ENCODE assay signal across 19 mouse cellular contexts in genomic region chr2:32341634-32341939, GRCm38 (mm10). TPM values are rescaled to one million over a fixed set of nuclear protein-coding genes. Genes with fewer than 3 reads are reported as not detected.
A peak's percentile ranks its signal among the peaks of the same experiment; 100 is the strongest.
DNase-seq lines count a peak whose midpoint lies in the region; ATAC-seq and TF ChIP-seq lines count a peak whose summit lies in the region.
"Had no signal": no experiment of that assay in that cellular context is flagged by ENCODE, and none has a peak within 500 bp of the region (broad histone marks: within the 10 kb centered on the region; RNA-seq: fewer than 3 reads in every experiment).

No protein-coding gene starts in this region.

- no peak overlapping the region for H3K4me2 ChIP-seq in embryonic facial prominence, embryonic 13.5 days
- no peak overlapping the region for H3K4me2 ChIP-seq in limb, embryonic 15.5 days
- no peak overlapping the region for H3K4me2 ChIP-seq in forebrain, embryonic 15.5 days (replicated peaks)
- H3K4me2 ChIP-seq: stomach, embryonic 15.5 days had no signal

- TF ChIP-seq POLR2A in olfactory bulb, adult 2 months (IDR thresholded peaks at IDR 0.05; ENCODE audit: insufficient read depth, low read depth, low read length): no peak

- TF ChIP-seq CTCF in olfactory bulb, adult 2 months (IDR thresholded peaks at IDR 0.05; ENCODE audit: insufficient read depth, low read depth, low read length): no peak

- H3K4me1 ChIP-seq in embryonic facial prominence, embryonic 13.5 days: peaks cover 27% of the 10 kb centered on the region
- peaks cover 22% of the 10 kb centered on the region for H3K4me1 ChIP-seq in embryonic facial prominence, embryonic 10.5 days
- H3K4me1 ChIP-seq in limb, embryonic 15.5 days: peaks cover 37% of the 10 kb centered on the region
- H3K4me1 ChIP-seq in limb, embryonic 10.5 days: peaks cover 16% of the 10 kb centered on the region
- peaks cover 54% of the 10 kb centered on the region for H3K4me1 ChIP-seq in olfactory bulb, adult 2 months (ENCODE audit: control insufficient read depth, insufficient read depth, low read length)
- peaks cover 16% of the 10 kb centered on the region for H3K4me1 ChIP-seq in forebrain, embryonic 15.5 days
- H3K4me1 ChIP-seq: stomach, embryonic 15.5 days had no signal

- H3K27me3 ChIP-seq in embryonic facial prominence, embryonic 13.5 days: no peaks in the 10 kb centered on the region
- peaks cover 10% of the 10 kb centered on the region; the same call in 1 of the 2 replicates for H3K27me3 ChIP-seq in embryonic facial prominence, embryonic 10.5 days (replicated peaks; ENCODE audit: low read depth, poor library complexity, severe bottlenecking)
- H3K27me3 ChIP-seq in limb, embryonic 15.5 days: no peaks in the 10 kb centered on the region
- 0 out of 2 replicates have a peak, but pooled peaks cover 4% of the 10 kb centered on the region for H3K27me3 ChIP-seq in limb, embryonic 10.5 days (ENCODE audit: low read depth, poor library complexity, severe bottlenecking)
- H3K27me3 ChIP-seq in forebrain, embryonic 15.5 days: no peaks in the 10 kb centered on the region
- H3K27me3 ChIP-seq: stomach, embryonic 15.5 days had no signal

- H3K36me3 ChIP-seq in embryonic facial prominence, embryonic 13.5 days: peaks cover 59% of the 10 kb centered on the region
- H3K36me3 ChIP-seq in embryonic facial prominence, embryonic 10.5 days (replicated peaks): peaks cover 61% of the 10 kb centered on the region
- peaks cover 43% of the 10 kb centered on the region for H3K36me3 ChIP-seq in limb, embryonic 15.5 days
- H3K36me3 ChIP-seq in limb, embryonic 10.5 days: peaks cover 68% of the 10 kb centered on the region
- H3K36me3 ChIP-seq in forebrain, embryonic 15.5 days: no peaks in the 10 kb centered on the region; the same call in 1 of the 2 replicates
- H3K36me3 ChIP-seq: stomach, embryonic 15.5 days had no signal

- no peak for ATAC-seq in embryonic facial prominence, embryonic 13.5 days (ENCODE audit: insufficient number of reproducible peaks, insufficient read depth, low FRiP score, low TSS enrichment, low read depth)
- ATAC-seq in limb, embryonic 15.5 days (ENCODE audit: insufficient number of reproducible peaks, low FRiP score, low TSS enrichment, low read depth): no peak
- no peak for ATAC-seq in forebrain, embryonic 15.5 days (replicated peaks)
- ATAC-seq: forebrain, embryonic 14.5 days; liver, postnatal 0 days; midbrain, embryonic 16.5 days had no signal

- H3K27ac ChIP-seq in embryonic facial prominence, embryonic 13.5 days: peak overlapping the region; percentile 39
- no peak overlapping the region for H3K27ac ChIP-seq in embryonic facial prominence, embryonic 10.5 days (replicated peaks)
- peak overlapping the region; percentile 59 for H3K27ac ChIP-seq in limb, embryonic 15.5 days
- H3K27ac ChIP-seq in limb, embryonic 10.5 days: no peak overlapping the region
- H3K27ac ChIP-seq in olfactory bulb, adult 2 months (ENCODE audit: insufficient read depth, low read depth, low read length): peak overlapping the region; percentile 97
- no peak overlapping the region for H3K27ac ChIP-seq in forebrain, embryonic 15.5 days (replicated peaks)
- H3K27ac ChIP-seq: stomach, embryonic 15.5 days had no signal

- DNase-seq in embryonic facial prominence, embryonic 10.5 days (ENCODE audit: low spot score): no peak
- no peak for DNase-seq in limb, embryonic 10.5 days (ENCODE audit: low spot score)
- DNase-seq in cerebellum, adult 9-11 months: peak; percentile 76
- DNase-seq: B cell, adult 2 months; embryo, embryonic 11 days; heart, adult 18-20 months; kidney, adult 11 months; liver, postnatal 0 days; retina, postnatal 1 day; thymus, adult 18-20 months had no signal

- no peaks in the 10 kb centered on the region for H3K9me3 ChIP-seq in embryonic facial prominence, embryonic 13.5 days
- H3K9me3 ChIP-seq in embryonic facial prominence, embryonic 10.5 days: no peaks in the 10 kb centered on the region
- H3K9me3 ChIP-seq in limb, embryonic 15.5 days: no peaks in the 10 kb centered on the region
- no peaks in the 10 kb centered on the region for H3K9me3 ChIP-seq in limb, embryonic 10.5 days (replicated peaks)
- H3K9me3 ChIP-seq in forebrain, embryonic 15.5 days: no peaks in the 10 kb centered on the region
- H3K9me3 ChIP-seq: stomach, embryonic 15.5 days had no signal

- H3K9ac ChIP-seq in embryonic facial prominence, embryonic 13.5 days: peak overlapping the region; percentile 33; the same call in 1 of the 2 replicates
- no peak overlapping the region for H3K9ac ChIP-seq in limb, embryonic 15.5 days
- no peak overlapping the region for H3K9ac ChIP-seq in forebrain, embryonic 15.5 days (replicated peaks)
- H3K9ac ChIP-seq: liver, postnatal 0 days; stomach, embryonic 15.5 days had no signal

- H3K4me3 ChIP-seq in embryonic facial prominence, embryonic 13.5 days: no peak overlapping the region
- no peak overlapping the region for H3K4me3 ChIP-seq in embryonic facial prominence, embryonic 10.5 days
- no peak overlapping the region for H3K4me3 ChIP-seq in limb, embryonic 15.5 days
- H3K4me3 ChIP-seq in limb, embryonic 10.5 days: no peak overlapping the region
- no peak overlapping the region for H3K4me3 ChIP-seq in olfactory bulb, adult 2 months (ENCODE audit: insufficient read depth, low read depth, low read length)
- H3K4me3 ChIP-seq in forebrain, embryonic 15.5 days: no peak overlapping the region
- H3K4me3 ChIP-seq: erythroblast, embryonic 14.5 days; megakaryocyte, embryonic 14.5 days; stomach, embryonic 15.5 days had no signal

- WGBS in embryonic facial prominence, embryonic 13.5 days: 78% methylated on average over 4 of the region's 4 CpGs
- WGBS in embryonic facial prominence, embryonic 10.5 days: 90% methylated on average over 4 of the region's 4 CpGs
- 91% methylated on average over 4 of the region's 4 CpGs for WGBS in limb, embryonic 15.5 days
- WGBS in limb, embryonic 10.5 days: 89% methylated on average over 4 of the region's 4 CpGs
- WGBS in olfactory bulb, adult 2 months: 81% methylated on average over 4 of the region's 4 CpGs
- 91% methylated on average over 4 of the region's 4 CpGs for WGBS in forebrain, embryonic 15.5 days

RNA-seq across cellular contexts. Expression of gene Ciz1, which starts 10.5 kb away (rescaled TPM):
- polyA plus RNA-seq in embryonic facial prominence, embryonic 13.5 days (2015; fragmentation: Nextera tagmentation; extraction: Ambion mirVana): 48.6 and 54.2 TPM in 2 replicates
- polyA plus RNA-seq in embryonic facial prominence, embryonic 10.5 days (2016; fragmentation: Nextera tagmentation; extraction: Ambion mirVana): 65.8 and 66.4 TPM in 2 replicates
- 42.7 and 46.2 TPM in 2 replicates for polyA plus RNA-seq in limb, embryonic 15.5 days (2015; fragmentation: Nextera tagmentation; extraction: Ambion mirVana)
- 61.3 and 74.8 TPM in 2 replicates for polyA plus RNA-seq in limb, embryonic 10.5 days (2016; fragmentation: Nextera tagmentation; extraction: Ambion mirVana)
- polyA plus RNA-seq in olfactory bulb, adult 2 months (2012; ENCODE audit: insufficient read depth, insufficient read length, low replicate concordance, missing spikeins): not detected in 2 replicates
- polyA plus RNA-seq in forebrain, embryonic 15.5 days (2015; fragmentation: Nextera tagmentation; extraction: Ambion mirVana): 54.0 and 55.3 TPM in 2 replicates

RNA-seq across cellular contexts. Expression of gene Dnm1, which starts 11.6 kb away (rescaled TPM):
- polyA plus RNA-seq in embryonic facial prominence, embryonic 13.5 days (2015; fragmentation: Nextera tagmentation; extraction: Ambion mirVana): 31.9 and 32.4 TPM in 2 replicates
- 20.7 and 23.5 TPM in 2 replicates for polyA plus RNA-seq in embryonic facial prominence, embryonic 10.5 days (2016; fragmentation: Nextera tagmentation; extraction: Ambion mirVana)
- polyA plus RNA-seq in limb, embryonic 15.5 days (2015; fragmentation: Nextera tagmentation; extraction: Ambion mirVana): 20.5 and 26.6 TPM in 2 replicates
- 27.1 and 33.6 TPM in 2 replicates for polyA plus RNA-seq in limb, embryonic 10.5 days (2016; fragmentation: Nextera tagmentation; extraction: Ambion mirVana)
- polyA plus RNA-seq in olfactory bulb, adult 2 months (2012; ENCODE audit: insufficient read depth, insufficient read length, low replicate concordance, missing spikeins): 153 TPM in 1 of 2 replicates, not detected in the other
- 23.7 and 29.1 TPM in 2 replicates for polyA plus RNA-seq in forebrain, embryonic 15.5 days (2015; fragmentation: Nextera tagmentation; extraction: Ambion mirVana)

RNA-seq across cellular contexts. Expression of gene 1110008P14Rik, which starts 40.2 kb away (rescaled TPM):
- polyA plus RNA-seq in embryonic facial prominence, embryonic 13.5 days (2015; fragmentation: Nextera tagmentation; extraction: Ambion mirVana): 44.1 and 47.8 TPM in 2 replicates
- polyA plus RNA-seq in embryonic facial prominence, embryonic 10.5 days (2016; fragmentation: Nextera tagmentation; extraction: Ambion mirVana): 35.0 and 39.3 TPM in 2 replicates
- 58.0 and 67.7 TPM in 2 replicates for polyA plus RNA-seq in limb, embryonic 15.5 days (2015; fragmentation: Nextera tagmentation; extraction: Ambion mirVana)
- polyA plus RNA-seq in limb, embryonic 10.5 days (2016; fragmentation: Nextera tagmentation; extraction: Ambion mirVana): 36.3 and 37.0 TPM in 2 replicates
- not detected in 2 replicates for polyA plus RNA-seq in olfactory bulb, adult 2 months (2012; ENCODE audit: insufficient read depth, insufficient read length, low replicate concordance, missing spikeins)
- 79.5 and 80.9 TPM in 2 replicates for polyA plus RNA-seq in forebrain, embryonic 15.5 days (2015; fragmentation: Nextera tagmentation; extraction: Ambion mirVana)

RNA-seq across cellular contexts. Expression of gene Lcn2, which starts 46.5 kb away (rescaled TPM):
- polyA plus RNA-seq in embryonic facial prominence, embryonic 13.5 days (2015; fragmentation: Nextera tagmentation; extraction: Ambion mirVana): 0.22 and 1.5 TPM in 2 replicates
- polyA plus RNA-seq in embryonic facial prominence, embryonic 10.5 days (2016; fragmentation: Nextera tagmentation; extraction: Ambion mirVana): not detected in 2 replicates
- 3.2 and 3.9 TPM in 2 replicates for polyA plus RNA-seq in limb, embryonic 15.5 days (2015; fragmentation: Nextera tagmentation; extraction: Ambion mirVana)
- not detected in 2 replicates for polyA plus RNA-seq in limb, embryonic 10.5 days (2016; fragmentation: Nextera tagmentation; extraction: Ambion mirVana)
- not detected in 2 replicates for polyA plus RNA-seq in olfactory bulb, adult 2 months (2012; ENCODE audit: insufficient read depth, insufficient read length, low replicate concordance, missing spikeins)
- 0.51 and 0.63 TPM in 2 replicates for polyA plus RNA-seq in forebrain, embryonic 15.5 days (2015; fragmentation: Nextera tagmentation; extraction: Ambion mirVana)

RNA-seq across cellular contexts. Expression of gene Swi5, which starts 53.7 kb away (rescaled TPM):
- polyA plus RNA-seq in embryonic facial prominence, embryonic 13.5 days (2015; fragmentation: Nextera tagmentation; extraction: Ambion mirVana): 497 and 538 TPM in 2 replicates
- 522 and 535 TPM in 2 replicates for polyA plus RNA-seq in embryonic facial prominence, embryonic 10.5 days (2016; fragmentation: Nextera tagmentation; extraction: Ambion mirVana)
- polyA plus RNA-seq in limb, embryonic 15.5 days (2015; fragmentation: Nextera tagmentation; extraction: Ambion mirVana): 370 and 413 TPM in 2 replicates
- polyA plus RNA-seq in limb, embryonic 10.5 days (2016; fragmentation: Nextera tagmentation; extraction: Ambion mirVana): 440 and 446 TPM in 2 replicates
- polyA plus RNA-seq in olfactory bulb, adult 2 months (2012; ENCODE audit: insufficient read depth, insufficient read length, low replicate concordance, missing spikeins): not detected in 2 replicates
- 369 and 379 TPM in 2 replicates for polyA plus RNA-seq in forebrain, embryonic 15.5 days (2015; fragmentation: Nextera tagmentation; extraction: Ambion mirVana)

Comparison
In these comparisons a context has a peak if more than half of its experiments do, and no peak if none do; other contexts are left out.
1. H3K27ac ChIP-seq: peak in embryonic facial prominence, embryonic 13.5 days (single experiment), limb, embryonic 15.5 days (single experiment) and olfactory bulb, adult 2 months (single experiment); none in embryonic facial prominence, embryonic 10.5 days (single experiment), limb, embryonic 10.5 days (single experiment) and forebrain, embryonic 15.5 days (single experiment).